Mouse (Mus musculus) 3134 (cell line): ENCODE measurements around the gene Rex2.
"Not testable (repeated sequence)": the region's sequence is repeated elsewhere in the genome, so short reads cannot be mapped to it uniquely, and the experiment has no call there.

Source experiments
- DNase-seq: peaks from one replicate; pipeline ENCODE4 v3.0.0-alpha.2; 2011; ENCODE audit warnings: low spot score; ENCODE audit not compliant: insufficient read length; ENCODE audit errors: extremely low read depth

Gene Rex2

DNA sequence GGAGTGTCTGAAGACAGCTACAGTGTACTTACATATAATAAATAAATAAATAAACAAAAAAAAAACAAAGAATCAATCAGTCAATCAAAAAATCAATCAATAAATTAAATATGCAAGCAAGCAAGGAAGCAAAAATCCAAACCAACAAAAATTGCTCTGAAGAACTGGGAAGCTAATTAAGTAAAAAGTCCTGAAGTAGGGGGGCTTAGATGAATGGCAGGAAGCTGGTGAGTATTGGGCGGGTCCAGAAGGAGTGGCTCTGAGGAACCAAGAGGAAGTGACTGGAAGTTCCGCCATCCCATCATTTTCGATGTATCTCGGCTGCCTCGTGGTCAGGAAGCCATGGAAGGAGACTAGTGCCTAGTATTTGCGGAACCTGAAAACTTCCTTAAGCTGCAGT lies at the start of gene Rex2:
Gene Rex2 (plus strand): TSS at position 301 of the 400 bp plus-strand sequence.
- not testable (repeated sequence) for DNase-seq

DNA sequence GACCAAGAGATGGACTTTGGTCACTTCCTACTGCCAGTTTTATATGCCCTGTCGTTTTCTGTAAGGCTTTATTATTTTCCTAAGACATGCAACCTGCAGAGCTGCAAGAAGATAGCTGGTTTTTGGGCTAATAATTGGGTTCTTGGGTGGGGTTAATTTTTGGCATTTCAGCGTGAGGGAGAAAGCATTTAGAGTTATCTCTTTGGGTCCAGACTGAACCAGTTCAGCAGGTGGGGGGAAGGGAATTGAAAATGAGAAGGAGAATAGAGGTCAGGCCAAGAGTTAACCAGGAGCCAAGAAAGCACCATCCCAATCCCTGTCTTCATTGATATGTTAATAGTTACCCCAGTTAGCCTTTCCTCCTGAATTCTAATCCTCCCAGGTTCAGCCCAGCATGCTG lies 45.1 kb upstream of the Rex2 start:
- not testable (repeated sequence) for DNase-seq

DNA sequence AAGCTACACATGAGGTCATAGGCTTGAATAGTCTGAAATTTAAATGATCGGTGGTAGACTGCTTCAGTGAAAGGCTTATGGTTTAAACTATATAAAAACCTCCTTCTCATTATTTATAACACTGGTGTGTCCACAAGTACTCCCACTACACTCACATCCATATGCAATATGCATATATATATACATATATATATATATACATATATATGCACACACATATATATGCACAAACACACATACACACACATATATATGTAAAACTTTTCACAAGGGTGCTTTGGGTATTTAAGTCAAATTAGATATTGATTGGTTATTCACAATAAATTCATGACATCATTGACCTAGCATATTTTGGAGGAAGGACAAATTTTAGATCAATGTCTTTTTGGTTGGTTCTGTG lies 3.2 kb upstream of the Rex2 start:
- not testable (repeated sequence) for DNase-seq

DNA sequence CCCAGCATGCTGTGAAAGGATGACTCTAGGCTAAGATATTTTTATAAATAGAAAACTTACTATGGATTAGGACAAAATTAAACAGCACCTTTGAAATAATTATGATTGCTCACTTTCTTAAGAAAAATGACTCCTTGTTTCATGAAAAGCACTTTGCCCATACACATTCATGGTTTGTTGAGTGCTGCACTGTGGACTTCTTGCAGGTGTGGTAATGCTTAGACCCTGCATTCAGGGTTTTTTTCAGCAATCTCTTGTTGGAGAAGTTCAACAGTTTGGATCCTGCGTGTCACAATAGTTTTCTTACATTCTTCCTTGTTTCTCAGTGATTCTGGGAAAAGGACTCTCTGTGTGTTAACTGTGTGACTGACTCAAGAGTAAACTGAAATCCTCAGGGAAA lies 4.7 kb downstream of the Rex2 start:
- DNase-seq: not testable (repeated sequence)

DNA sequence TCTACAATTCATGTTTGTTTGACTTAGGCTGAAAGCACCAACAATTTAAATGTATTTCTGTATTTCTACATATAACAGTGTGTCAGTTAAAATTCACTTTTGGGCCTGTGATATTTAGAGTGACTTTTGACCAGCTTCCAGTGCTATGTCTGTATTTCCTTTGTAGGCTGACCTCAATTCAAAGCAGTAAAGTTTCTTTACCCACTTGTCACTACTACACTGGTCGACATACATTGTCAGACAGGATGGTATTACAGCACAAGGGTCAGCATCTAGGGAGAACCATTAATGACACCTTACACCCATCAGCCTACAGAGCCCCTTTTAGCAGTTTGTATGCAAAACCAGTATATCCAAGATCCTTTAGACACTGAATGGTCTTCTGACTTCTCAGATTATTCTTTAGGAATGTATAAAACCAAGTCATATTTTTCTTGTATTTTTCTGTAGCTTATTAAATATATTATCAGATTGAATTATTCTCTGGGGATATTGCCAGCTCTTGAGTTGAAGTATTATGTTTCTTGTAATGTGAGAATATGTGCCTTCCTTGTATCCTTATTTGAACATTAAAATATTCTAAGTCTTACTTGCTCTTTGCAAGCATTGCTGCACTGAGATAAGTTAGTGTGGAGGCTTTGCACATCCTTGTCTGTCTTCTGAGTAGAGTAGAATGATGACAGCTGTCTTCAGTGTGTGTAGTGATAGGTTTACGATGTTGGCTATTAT lies 9.8 kb downstream of the Rex2 start:
- not testable (repeated sequence) for DNase-seq

DNA sequence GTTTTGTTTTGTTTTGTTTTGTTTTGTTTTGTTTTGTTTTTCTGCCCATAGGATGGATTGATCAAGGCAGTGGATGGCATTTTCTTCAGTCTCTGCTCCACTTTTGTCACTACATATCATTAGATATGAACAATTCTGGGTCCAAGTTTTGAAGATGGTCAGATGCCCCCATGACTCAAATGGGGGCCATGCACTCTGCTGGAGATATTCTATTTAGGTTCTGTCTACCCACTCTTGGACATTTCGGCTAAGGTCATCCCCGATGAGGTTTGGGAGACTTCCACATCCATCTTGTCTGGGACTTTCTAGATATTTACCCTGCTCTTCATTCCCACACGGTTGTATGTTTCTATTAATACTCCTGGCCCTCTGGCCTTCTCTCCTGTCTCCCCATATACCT lies 42.1 kb downstream of the Rex2 start:
- not testable (repeated sequence) for DNase-seq

DNA sequence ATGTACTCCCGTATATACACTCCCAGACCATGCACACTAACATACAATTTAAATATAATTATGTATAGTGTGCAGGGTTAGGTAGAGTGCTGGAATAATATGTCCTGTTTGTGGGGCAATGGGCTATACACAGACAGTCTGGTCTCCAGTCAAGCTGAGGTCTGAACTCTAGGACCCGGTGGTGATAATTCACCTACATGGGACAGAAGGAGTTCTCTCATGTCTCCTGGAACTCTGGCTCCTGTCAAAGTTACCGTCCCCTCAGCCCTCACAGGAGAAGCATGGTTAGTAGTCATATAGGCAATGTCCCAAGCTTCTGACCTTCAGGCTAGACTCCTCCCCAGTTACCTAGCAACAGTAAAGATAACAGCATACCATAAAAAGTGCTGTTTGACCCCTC lies 44.2 kb downstream of the Rex2 start:
- not testable (repeated sequence) for DNase-seq

DNA sequence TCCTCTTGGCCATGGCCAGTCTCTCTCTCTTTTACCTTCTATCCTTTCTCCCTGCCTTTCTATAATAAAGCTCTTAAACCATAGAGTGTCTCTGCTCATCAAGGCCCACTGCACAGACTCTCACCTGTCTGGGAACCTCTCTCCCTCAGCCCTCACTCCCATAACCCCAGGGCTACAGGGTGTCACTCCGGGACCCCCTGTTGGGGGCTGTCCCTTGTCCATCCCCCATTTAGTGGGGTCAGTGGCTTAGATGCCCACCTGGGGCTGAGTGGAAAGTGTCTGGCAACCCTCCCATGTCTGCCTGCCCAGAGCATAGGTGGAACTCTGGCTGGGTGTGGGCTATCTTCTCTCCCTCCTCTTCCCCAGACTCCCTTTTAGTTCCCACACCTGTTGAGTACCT lies 44.7 kb downstream of the Rex2 start:
- not testable (repeated sequence) for DNase-seq

DNA sequence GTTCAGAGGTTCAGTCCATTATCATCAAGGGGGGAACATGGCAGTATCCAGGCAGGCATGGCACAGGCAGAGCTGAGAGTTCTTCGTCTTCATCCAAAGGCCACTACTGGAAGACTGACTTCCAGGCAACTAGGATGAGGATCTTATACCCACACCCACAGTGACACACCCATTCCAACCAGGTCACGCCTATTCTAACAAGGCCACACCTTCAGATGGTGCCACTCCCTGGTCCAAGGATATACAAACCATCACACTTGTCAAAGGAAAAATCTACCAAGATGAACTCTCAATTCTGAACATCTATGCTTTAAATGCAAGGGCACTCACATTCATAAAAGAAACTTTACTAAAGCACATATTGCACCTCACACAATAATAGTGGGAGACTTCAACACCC lies 74.0 kb downstream of the Rex2 start:
- not testable (repeated sequence) for DNase-seq

DNA sequence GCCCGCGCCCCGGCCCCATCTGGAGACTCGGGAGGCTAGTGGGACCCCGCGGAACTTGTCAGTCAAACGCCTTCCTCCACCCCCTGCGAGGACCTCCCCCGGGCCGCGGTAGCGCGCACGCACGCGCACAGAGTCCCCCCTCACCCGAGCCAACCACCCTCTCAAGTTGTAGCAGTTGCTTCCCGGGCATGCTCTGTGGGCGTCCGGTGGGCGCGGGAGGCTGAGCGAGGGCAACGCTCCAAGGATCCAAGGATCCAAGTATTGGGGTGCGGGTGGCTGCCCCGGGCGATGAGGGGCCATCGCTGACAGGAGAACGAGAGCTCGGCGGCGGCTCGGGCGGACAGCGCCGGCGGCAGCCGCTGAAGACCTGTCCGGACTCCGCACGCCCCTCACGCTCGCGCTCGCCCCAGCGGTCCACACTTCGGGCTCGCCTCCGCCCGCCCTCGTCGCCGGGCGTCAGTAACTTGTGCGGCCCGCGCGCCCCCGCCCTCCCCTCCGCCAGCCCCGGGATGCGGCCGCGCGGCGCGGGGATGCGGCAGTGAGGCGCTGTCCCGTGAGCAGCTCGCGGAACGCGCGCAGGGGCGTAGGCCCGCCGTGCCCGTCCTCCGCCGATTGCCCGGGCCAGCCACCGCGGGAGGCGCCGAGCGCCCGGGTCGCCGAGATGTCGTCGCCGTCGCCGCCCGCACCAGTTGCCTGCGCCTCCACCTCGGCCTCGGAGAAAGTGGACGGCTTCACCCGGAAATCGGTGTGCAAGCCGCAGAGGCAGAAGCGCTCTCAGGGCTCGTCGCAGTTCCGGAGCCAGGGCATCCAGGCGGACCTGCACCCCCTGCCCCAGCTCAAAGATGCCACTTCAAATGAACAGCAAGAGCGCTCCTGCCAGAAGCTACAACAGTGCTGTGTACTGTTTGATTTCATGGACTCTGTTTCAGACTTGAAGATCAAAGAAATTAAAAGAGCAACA lies 80.3 kb downstream of the Rex2 start:
- DNase-seq: not testable (repeated sequence)

DNA sequence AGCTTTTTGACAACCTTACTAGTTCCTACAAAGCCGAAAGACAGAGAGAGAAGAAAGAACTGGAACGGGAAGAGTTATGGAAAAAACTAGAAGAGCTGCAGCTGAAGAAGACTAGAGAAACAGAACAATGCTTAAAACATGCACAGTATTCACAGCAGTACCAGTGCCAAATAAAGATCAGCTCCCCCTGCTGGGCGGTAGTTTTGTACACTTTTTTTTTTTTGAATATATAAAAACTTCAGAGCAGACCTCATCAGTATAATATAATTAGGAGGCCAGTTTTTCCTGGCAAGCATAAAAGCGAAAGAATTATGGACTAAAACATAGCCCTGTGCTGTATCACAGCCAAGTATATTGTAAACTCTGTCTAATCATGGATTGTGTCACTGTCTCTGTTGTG lies 82.2 kb downstream of the Rex2 start:
- DNase-seq: not testable (repeated sequence)
